Mouse (Mus musculus) CH12.LX (cell line): Measurements from ENCODE around the gene Mettl22. TPM values are rescaled to one million over a fixed set of nuclear protein-coding genes. Genes with fewer than 3 reads are reported as not detected.

ENCODE experiments used
- DNase-seq: peaks from one replicate; pipeline ENCODE4 v3.0.0-alpha.2; 2013; ENCODE audit errors: extremely low read depth
- H3K27ac ChIP-seq: 2 replicates; pipeline ENCODE4 v1.5.1; 2012; ENCODE audit warnings: low read depth, mild to moderate bottlenecking, control low read depth, moderate library complexity; ENCODE audit not compliant: insufficient read depth
- H3K27me3 ChIP-seq: replicated peaks from 2 replicates; pipeline ENCODE3; 2012; ENCODE audit warnings: inconsistent platforms
- H3K36me3 ChIP-seq, 2 experiments: replicated peaks in 1 of 2; 2 replicates each; pipeline versions ENCODE3 to v1.6.1; 2012; ENCODE audit warnings: inconsistent platforms in 1 of 2, low read length in 1 of 2, mild to moderate bottlenecking in 1 of 2, mixed read lengths in 1 of 2, moderate library complexity in 1 of 2; ENCODE audit not compliant: control insufficient read depth in 1 of 2, insufficient read depth in 1 of 2
- H3K4me1 ChIP-seq, 2 experiments: 2 replicates each; pipeline ENCODE4 v1.6.1; 2012; ENCODE audit warnings: inconsistent platforms in 1 of 2, moderate library complexity in 1 of 2; ENCODE audit not compliant: insufficient read depth in 2 of 2, control insufficient read depth in 1 of 2
- H3K4me2 ChIP-seq: 2 replicates; pipeline ENCODE4 v1.6.1; 2012; ENCODE audit warnings: low read depth, mild to moderate bottlenecking, control low read depth; ENCODE audit not compliant: poor library complexity, insufficient read depth, severe bottlenecking
- H3K4me3 ChIP-seq, 3 experiments: fragments of 150-350 bp in 1 of 3; sonication (generic) in 1 of 3; replicated peaks in 1 of 3; 2 replicates each; pipeline versions ENCODE3 to v1.5.1; 2011 to 2012; ENCODE audit warnings: low read depth in 2 of 3, low read length in 2 of 3, mild to moderate bottlenecking in 2 of 3, moderate library complexity in 2 of 3, control low read depth in 1 of 3, improper control_type of control experiment in 1 of 3, inconsistent platforms in 1 of 3, mixed read lengths in 1 of 3; ENCODE audit not compliant: poor library complexity in 1 of 3
- H3K79me2 ChIP-seq: replicated peaks from 2 replicates; pipeline ENCODE4 v1.6.1; 2012; ENCODE audit warnings: mild to moderate bottlenecking, moderate library complexity; ENCODE audit not compliant: control insufficient read depth, poor library complexity, insufficient read depth, severe bottlenecking; ENCODE audit errors: extremely low read depth
- H3K9ac ChIP-seq: 2 replicates; pipeline ENCODE4 v1.6.1; 2012; ENCODE audit warnings: low read depth, mild to moderate bottlenecking, control low read depth, moderate library complexity; ENCODE audit not compliant: insufficient read depth
- H3K9me3 ChIP-seq: replicated peaks from 2 replicates; pipeline ENCODE3; 2012; ENCODE audit warnings: low read length, inconsistent platforms, mixed read lengths
- ELF1 ChIP-seq: IDR thresholded peaks from 2 replicates; pipeline ENCODE4 v1.6.1; 2014; ENCODE audit warnings: low read depth, mild to moderate bottlenecking, inconsistent platforms, low read length, improper control_type of control experiment
- MEF2A ChIP-seq: IDR thresholded peaks from 2 replicates; pipeline ENCODE4 v1.6.1; 2014; ENCODE audit warnings: low read depth, mild to moderate bottlenecking, inconsistent platforms, low read length, improper control_type of control experiment, borderline replicate concordance
- MYC ChIP-seq: IDR thresholded peaks from 2 replicates; pipeline ENCODE4 v1.6.1; 2011; ENCODE audit warnings: low read depth, mild to moderate bottlenecking, improper control_type of control experiment, low read length
- NRF1 ChIP-seq: IDR thresholded peaks from 2 replicates; pipeline ENCODE4 v1.6.1; 2014; ENCODE audit warnings: low read depth, mild to moderate bottlenecking, inconsistent platforms, low read length, improper control_type of control experiment, moderate library complexity
- PAX5 ChIP-seq: IDR thresholded peaks from 2 replicates; pipeline ENCODE4 v1.6.1; 2012; ENCODE audit warnings: low read length, inconsistent platforms, mixed read lengths
- POLR2A ChIP-seq: IDR thresholded peaks from 2 replicates; pipeline ENCODE4 v1.6.1; 2011; ENCODE audit warnings: low read depth, mild to moderate bottlenecking, improper control_type of control experiment, low read length
- RCOR1 ChIP-seq: conservative IDR thresholded peaks from 2 replicates; pipeline ENCODE4 v1.6.1; 2012; ENCODE audit warnings: low read depth, mild to moderate bottlenecking, inconsistent platforms, low read length, improper control_type of control experiment
- SMC3 ChIP-seq: IDR thresholded peaks from 2 replicates; pipeline ENCODE4 v1.6.1; 2011; ENCODE audit warnings: low read depth, low read length, improper control_type of control experiment
- UBTF ChIP-seq: IDR thresholded peaks from 2 replicates; pipeline ENCODE4 v1.6.1; 2012; ENCODE audit warnings: low read depth, mild to moderate bottlenecking, inconsistent platforms, low read length, improper control_type of control experiment, moderate library complexity
- USF1 ChIP-seq: IDR thresholded peaks from 2 replicates; pipeline ENCODE4 v1.6.1; 2014; ENCODE audit warnings: low read depth, mild to moderate bottlenecking, inconsistent platforms, low read length, improper control_type of control experiment
- USF2 ChIP-seq: conservative IDR thresholded peaks from 2 replicates; pipeline ENCODE4 v1.6.1; 2011; ENCODE audit warnings: low read depth, low read length, improper control_type of control experiment
- ZC3H11A ChIP-seq: IDR thresholded peaks from 2 replicates; pipeline ENCODE4 v1.6.1; 2012; ENCODE audit warnings: low read depth, mild to moderate bottlenecking, inconsistent platforms, low read length, improper control_type of control experiment
- ZKSCAN1 ChIP-seq: IDR thresholded peaks from 2 replicates; pipeline ENCODE4 v1.6.1; 2012; ENCODE audit warnings: low read depth, inconsistent platforms, low read length, improper control_type of control experiment, borderline replicate concordance
- ZNF384 ChIP-seq: IDR thresholded peaks from 2 replicates; pipeline ENCODE4 v1.6.1; 2012; ENCODE audit warnings: low read depth, low read length, improper control_type of control experiment, inconsistent platforms
- dilution Hi-C: fragments of 300-500 bp; cut with MboI; formaldehyde crosslinking; loops from 2 replicates; pipeline ENCODE4 v1.14.3; 2020; ENCODE audit warnings: low sequenced_read_pairs; ENCODE audit not compliant: extremely low pct_unique_long_range_greater_than_20kb, extremely low pct_ligation_motif_present
- in situ Hi-C: fragments of 300-500 bp; cut with MboI; formaldehyde crosslinking; loops from 3 replicates; pipeline ENCODE4 v1.14.3; 2019; ENCODE audit warnings: low sequenced_read_pairs, low pct_ligation_motif_present, low pct_unique_long_range_greater_than_20kb, mixed read lengths
- polyA plus RNA-seq: library from polyadenylated mRNA; unstranded; fragments of >175 nt; gene quantifications from 2 replicates; pipeline ENCODE4 v1.2.1, GENCODE M21; 2012; ENCODE audit warnings: low read depth; ENCODE audit not compliant: insufficient read length
- total RNA-seq, 2 experiments: library from RNA; depleted of rRNA; stranded (reverse); fragments of 300-350 nt in 1 of 2; fragments of >200 nt in 1 of 2; gene quantifications; 2 replicates each; pipeline ENCODE4 v1.2.3; 2012 to 2014

Mettl22 gene
- total and polyA plus RNA-seq, 3 experiments: 27.5 to 64.2 (median 39.4) TPM

GRCm38 (mm10) chr16:8539150-8539865 lies 68.7 kb downstream of the Mettl22 start:
- Histone ChIP-seq H3K79me2 (no peaks in the 10 kb centered on the region), H3K27me3 (peaks cover 91% of the 10 kb centered on the region)
- dilution Hi-C loops: no loop called here

More at GRCm38 (mm10) chr16:8539150-8539865, 68.7 kb downstream of the Mettl22 start:
- in situ Hi-C loops: no loop called here
- H3K9me3 ChIP-seq: no peaks in the 10 kb centered on the region
- H3K4me3 ChIP-seq: no peak overlapping the region
- no peak overlapping the region for H3K9ac ChIP-seq
- H3K4me1 ChIP-seq: no peaks in the 10 kb centered on the region
- no peak for DNase-seq
- H3K36me3 ChIP-seq: no peaks in the 10 kb centered on the region
- TF ChIP-seq MEF2A (no peak), ZC3H11A (no peak), ELF1 (no peak), MYC (no peak), USF2 (no peak), NRF1 (no peak), SMC3 (no peak), ZKSCAN1 (no peak), UBTF (no peak), POLR2A (no peak), PAX5 (no peak), USF1 (no peak), ZNF384 (no peak), RCOR1 (no peak)
- H3K4me2 ChIP-seq: no peak overlapping the region
- H3K27ac ChIP-seq: no peak overlapping the region

Other genes with a start within 250 kb of the Mettl22 start
- gene Tmem114, start 45.7 kb upstream of the Mettl22 start, total RNA-seq (2012; rRNA removed): not detected in 2 replicates
- gene Tmem114, start 45.7 kb upstream of the Mettl22 start, total RNA-seq (2014; rRNA removed): not detected in 2 replicates
- gene Tmem114, start 45.7 kb upstream of the Mettl22 start, polyA plus RNA-seq: not detected in 2 replicates
- 0.04 and 0.17 TPM in 2 replicates for gene Abat, start 42.6 kb downstream of the Mettl22 start, total RNA-seq (2012; rRNA removed)
- gene Abat, start 42.6 kb downstream of the Mettl22 start, total RNA-seq (2014; rRNA removed): not detected in 2 replicates
- not detected in 2 replicates for gene Abat, start 42.6 kb downstream of the Mettl22 start, polyA plus RNA-seq
- gene Pmm2, start 166.9 kb downstream of the Mettl22 start, total RNA-seq (2012; rRNA removed): 33.1 and 44.7 TPM in 2 replicates
- gene Pmm2, start 166.9 kb downstream of the Mettl22 start, total RNA-seq (2014; rRNA removed): 40.6 and 42.1 TPM in 2 replicates
- 69.4 and 71.2 TPM in 2 replicates for gene Pmm2, start 166.9 kb downstream of the Mettl22 start, polyA plus RNA-seq
- gene Tmem186, start 166.9 kb downstream of the Mettl22 start, total RNA-seq (2012; rRNA removed): 22.2 and 25.6 TPM in 2 replicates
- 21.5 and 21.9 TPM in 2 replicates for gene Tmem186, start 166.9 kb downstream of the Mettl22 start, total RNA-seq (2014; rRNA removed)
- gene Tmem186, start 166.9 kb downstream of the Mettl22 start, polyA plus RNA-seq: 18.1 and 19.7 TPM in 2 replicates
- 26.0 and 28.4 TPM in 2 replicates for gene Carhsp1, start 201.4 kb downstream of the Mettl22 start, total RNA-seq (2012; rRNA removed)
- 27.8 and 29.7 TPM in 2 replicates for gene Carhsp1, start 201.4 kb downstream of the Mettl22 start, total RNA-seq (2014; rRNA removed)
- 24.4 and 26.2 TPM in 2 replicates for gene Carhsp1, start 201.4 kb downstream of the Mettl22 start, polyA plus RNA-seq
- gene Gm5767, start 210.0 kb downstream of the Mettl22 start, total RNA-seq (2012; rRNA removed): not detected in 2 replicates
- not detected in 2 replicates for gene Gm5767, start 210.0 kb downstream of the Mettl22 start, total RNA-seq (2014; rRNA removed)
- gene Gm5767, start 210.0 kb downstream of the Mettl22 start, polyA plus RNA-seq: not detected in 2 replicates